Mouse (Mus musculus) myocyte (in vitro differentiated cells): Measurements from ENCODE around the gene Gm3045. TPM values are rescaled to one million over a fixed set of nuclear protein-coding genes. Genes with fewer than 3 reads are reported as not detected.

Experiments
- H3K27me3 ChIP-seq: one replicate; pipeline ENCODE4 v1.6.1; 2011; ENCODE audit not compliant: control insufficient read depth, insufficient read depth, insufficient read length
- H3K36me3 ChIP-seq: one replicate; pipeline ENCODE4 v1.6.1; 2011; ENCODE audit not compliant: control insufficient read depth, insufficient read depth
- H3K4me2 ChIP-seq: one replicate; pipeline ENCODE4 v1.6.1; 2011; ENCODE audit warnings: low read depth, control low read depth
- H3K4me3 ChIP-seq: one replicate; pipeline ENCODE4 v1.5.1; 2011; ENCODE audit warnings: mild to moderate bottlenecking, control low read depth, moderate library complexity
- H3K79me2 ChIP-seq: one replicate; pipeline ENCODE4 v1.6.1; 2011; ENCODE audit not compliant: control insufficient read depth, insufficient read depth
- H3ac ChIP-seq: one replicate; pipeline ENCODE4 v1.6.1; 2011; ENCODE audit not compliant: control insufficient read depth, insufficient read length
- CEBPB ChIP-seq: IDR thresholded peaks from 2 replicates; pipeline ENCODE4 v1.6.1; 2011; ENCODE audit warnings: mild to moderate bottlenecking, moderate library complexity; ENCODE audit not compliant: poor library complexity, insufficient read depth, severe bottlenecking
- E2F4 ChIP-seq: IDR thresholded peaks from one replicate; pipeline ENCODE4 v1.6.1; 2011; ENCODE audit warnings: mild to moderate bottlenecking, control low read depth, moderate library complexity; ENCODE audit not compliant: insufficient read depth
- MAX ChIP-seq: IDR thresholded peaks from one replicate; pipeline ENCODE4 v1.6.1; 2011; ENCODE audit warnings: low read depth, mild to moderate bottlenecking, control low read depth
- MYOD1 ChIP-seq, 3 experiments: IDR thresholded peaks; one replicate each; pipeline ENCODE4 v1.6.1; 2011; ENCODE audit warnings: control low read depth in 2 of 3, low read depth in 2 of 3, mild to moderate bottlenecking in 2 of 3, moderate library complexity in 1 of 3; ENCODE audit not compliant: insufficient read length in 2 of 3, control insufficient read depth in 1 of 3
- MYOG ChIP-seq, 3 experiments: IDR thresholded peaks; one replicate each; pipeline ENCODE4 v1.6.1; 2011; ENCODE audit warnings: control low read depth in 2 of 3, low read depth in 2 of 3, mild to moderate bottlenecking in 2 of 3; ENCODE audit not compliant: insufficient read length in 2 of 3, control insufficient read depth in 1 of 3, insufficient read depth in 1 of 3
- POLR2A ChIP-seq: IDR thresholded peaks from one replicate; pipeline ENCODE4 v1.6.1; 2011; ENCODE audit warnings: low read depth, mild to moderate bottlenecking, control low read depth, moderate library complexity; ENCODE audit not compliant: insufficient read length
- POLR2AphosphoS2 ChIP-seq: IDR thresholded peaks from one replicate; pipeline ENCODE4 v1.6.1; 2011; ENCODE audit warnings: low read depth, control low read depth; ENCODE audit not compliant: insufficient read length
- REST ChIP-seq: IDR thresholded peaks from one replicate; pipeline ENCODE4 v1.6.1; 2011; ENCODE audit warnings: mild to moderate bottlenecking, control low read depth, moderate library complexity; ENCODE audit not compliant: insufficient read depth, insufficient read length
- SRF ChIP-seq: IDR thresholded peaks from one replicate; pipeline ENCODE4 v1.6.1; 2011; ENCODE audit warnings: low read depth; ENCODE audit not compliant: control insufficient read depth, insufficient read length
- TCF12 ChIP-seq: IDR thresholded peaks from one replicate; pipeline ENCODE4 v1.6.1; 2011; ENCODE audit warnings: mild to moderate bottlenecking, control low read depth; ENCODE audit not compliant: poor library complexity, insufficient read depth, severe bottlenecking
- TCF3 ChIP-seq: IDR thresholded peaks from one replicate; pipeline ENCODE4 v1.6.1; 2011; ENCODE audit warnings: low read depth, control low read depth; ENCODE audit not compliant: insufficient read length
- USF1 ChIP-seq: IDR thresholded peaks from one replicate; pipeline ENCODE4 v1.6.1; 2011; ENCODE audit warnings: low read depth, mild to moderate bottlenecking, control low read depth, moderate library complexity
- polyA plus RNA-seq: library from polyadenylated mRNA; unstranded; fragments of >200 nt; fragmentation: generic; extraction: Trizol; gene quantifications from one replicate; pipeline ENCODE4 v1.2.1, GENCODE M21; 2012; ENCODE audit warnings: missing spikeins

The Gm3045 gene
- polyA plus RNA-seq, 1 experiment = not detected

- no peaks in the 10 kb centered on the region for H3K79me2 ChIP-seq
- no peak overlapping the region for H3K4me2 ChIP-seq
- H3K36me3 ChIP-seq = no peaks in the 10 kb centered on the region
- H3ac ChIP-seq = no peak overlapping the region
- H3K4me3 ChIP-seq = no peak overlapping the region
- peaks cover 12% of the 10 kb centered on the region for H3K27me3 ChIP-seq
- TF ChIP-seq SRF (no peak), POLR2A (no peak), REST (no peak), POLR2AphosphoS2 (no peak), TCF12 (no peak), TCF3 (no peak), E2F4 (no peak), MAX (no peak), USF1 (no peak), MYOD1 (IDR thresholded peaks at IDR 0.05; ENCODE audit: control insufficient read depth in 1 of 3, insufficient read length in 2 of 3, low read depth in 2 of 3) (no peak), CEBPB (no peak), MYOG (IDR thresholded peaks at IDR 0.05; ENCODE audit: control insufficient read depth in 1 of 3, insufficient read depth in 1 of 3, insufficient read length in 2 of 3, low read depth in 2 of 3) (no peak)
These were observed 36.9 kb downstream of the Gm3045 start for GRCm38 (mm10) chr13:56463261-56463660.

- H3K4me2 ChIP-seq = no peak overlapping the region
- TF ChIP-seq MAX (no peak), TCF3 (no peak), SRF (no peak), REST (no peak), CEBPB (no peak), TCF12 (no peak), MYOD1 (IDR thresholded peaks at IDR 0.05; ENCODE audit: control insufficient read depth in 1 of 3, insufficient read length in 2 of 3, low read depth in 2 of 3) (no peak), POLR2AphosphoS2 (no peak)
- H3K4me3 ChIP-seq = no peak overlapping the region
- peaks cover 13% of the 10 kb centered on the region for H3K27me3 ChIP-seq
- no peaks in the 10 kb centered on the region for H3K79me2 ChIP-seq
- no peak overlapping the region for H3ac ChIP-seq
- H3K36me3 ChIP-seq = no peaks in the 10 kb centered on the region
These were observed 37.4 kb downstream of the Gm3045 start for GRCm38 (mm10) chr13:56463750-56464149.

- no peaks in the 10 kb centered on the region for H3K36me3 ChIP-seq
- TF ChIP-seq MYOG (IDR thresholded peaks at IDR 0.05; ENCODE audit: control insufficient read depth in 1 of 3, insufficient read depth in 1 of 3, insufficient read length in 2 of 3, low read depth in 2 of 3) (no peak), MAX (no peak), REST (no peak), CEBPB (no peak), SRF (no peak), TCF12 (no peak), MYOD1 (IDR thresholded peaks at IDR 0.05; ENCODE audit: control insufficient read depth in 1 of 3, insufficient read length in 2 of 3, low read depth in 2 of 3) (no peak), POLR2A (no peak), USF1 (no peak), E2F4 (no peak), TCF3 (no peak), POLR2AphosphoS2 (no peak)
- peaks cover 13% of the 10 kb centered on the region for H3K27me3 ChIP-seq
- H3ac ChIP-seq = no peak overlapping the region
- no peaks in the 10 kb centered on the region for H3K79me2 ChIP-seq
- no peak overlapping the region for H3K4me3 ChIP-seq
- no peak overlapping the region for H3K4me2 ChIP-seq
These were observed 41.4 kb downstream of the Gm3045 start for GRCm38 (mm10) chr13:56467786-56468185.

GRCm38 (mm10) chr13:56468536-56468935 lies 42.1 kb downstream of the Gm3045 start:
- Histone ChIP-seq H3K4me3 (no peak overlapping the region), H3ac (no peak overlapping the region), H3K4me2 (no peak overlapping the region), H3K36me3 (no peaks in the 10 kb centered on the region), H3K27me3 (peaks cover 13% of the 10 kb centered on the region), H3K79me2 (no peaks in the 10 kb centered on the region)
- TF ChIP-seq MYOG (IDR thresholded peaks at IDR 0.05; ENCODE audit: control insufficient read depth in 1 of 3, insufficient read depth in 1 of 3, insufficient read length in 2 of 3, low read depth in 2 of 3) (no peak), CEBPB (no peak), REST (no peak), MAX (no peak), USF1 (no peak), POLR2A (no peak), TCF3 (no peak), TCF12 (no peak), POLR2AphosphoS2 (no peak), E2F4 (no peak), SRF (no peak), MYOD1 (IDR thresholded peaks at IDR 0.05; ENCODE audit: control insufficient read depth in 1 of 3, insufficient read length in 2 of 3, low read depth in 2 of 3) (no peak)

- TF ChIP-seq MYOG (IDR thresholded peaks at IDR 0.05; ENCODE audit: control insufficient read depth in 1 of 3, insufficient read depth in 1 of 3, insufficient read length in 2 of 3, low read depth in 2 of 3) (no peak), POLR2A (no peak), TCF3 (no peak), POLR2AphosphoS2 (no peak), REST (no peak), MYOD1 (IDR thresholded peaks at IDR 0.05; ENCODE audit: control insufficient read depth in 1 of 3, insufficient read length in 2 of 3, low read depth in 2 of 3) (no peak), USF1 (no peak), TCF12 (no peak), SRF (no peak), MAX (no peak)
- Histone ChIP-seq H3K79me2 (no peaks in the 10 kb centered on the region), H3K4me2 (no peak overlapping the region), H3ac (no peak overlapping the region), H3K4me3 (no peak overlapping the region), H3K36me3 (no peaks in the 10 kb centered on the region), H3K27me3 (peaks cover 7% of the 10 kb centered on the region)
These were observed 44.8 kb downstream of the Gm3045 start for GRCm38 (mm10) chr13:56471211-56471610.
